Comparison of ENCODE assay signal across 13 mouse cellular contexts in genomic region chr9:34795226-34795625, GRCm38 (mm10).
"Had no signal": no experiment of that assay in that cellular context is flagged by ENCODE, and none has a peak within 500 bp of the region (broad histone marks: within the 10 kb centered on the region; RNA-seq: fewer than 3 reads in every experiment).

No protein-coding gene starts in this region.

- H3K27me3 ChIP-seq: kidney, embryonic 15.5 days; limb, embryonic 12.5 days; liver, embryonic 13.5 days; lung, embryonic 15.5 days; midbrain, embryonic 12.5 days had no signal

- H3K27ac ChIP-seq: kidney, embryonic 15.5 days; left cerebral cortex, adult 2 months; limb, embryonic 12.5 days; liver, embryonic 13.5 days; lung, embryonic 15.5 days; macrophage; midbrain, embryonic 12.5 days had no signal

- H3K9me3 ChIP-seq: kidney, embryonic 15.5 days; limb, embryonic 12.5 days; liver, embryonic 13.5 days; lung, embryonic 15.5 days; midbrain, embryonic 12.5 days had no signal

- H3K4me1 ChIP-seq: liver, embryonic 13.5 days; lung, embryonic 15.5 days had no signal

- DNase-seq: kidney, postnatal 14 days; liver; liver, embryonic 13.5 days; liver, postnatal 0 days; lung, postnatal 14 days; right cerebral cortex, postnatal 14 days; thymus, postnatal 4 days had no signal

- H3K9ac ChIP-seq: kidney, embryonic 15.5 days; limb, embryonic 12.5 days; liver, embryonic 13.5 days; liver, postnatal 0 days; lung, embryonic 15.5 days; midbrain, embryonic 12.5 days had no signal

- H3K36me3 ChIP-seq: kidney, embryonic 15.5 days; limb, embryonic 12.5 days; liver, embryonic 13.5 days; lung, embryonic 15.5 days; midbrain, embryonic 12.5 days had no signal

- H3K4me3 ChIP-seq: kidney, embryonic 15.5 days; left cerebral cortex, adult 2 months; limb, embryonic 12.5 days; liver, embryonic 13.5 days; lung, embryonic 15.5 days; midbrain, embryonic 12.5 days had no signal
